Mouse (Mus musculus) activated CD4-positive, CD25-positive, alpha-beta regulatory T cell, adult 4 months (primary cell): ENCODE measurements around the gene Ppp1r13l. TPM values are rescaled to one million over a fixed set of nuclear protein-coding genes. Genes with fewer than 3 reads are reported as not detected.

Experiments used
- ATAC-seq: one replicate; pipeline ENCODE4 v1.8.0; 2017
- polyA plus RNA-seq, 2 experiments: library from polyadenylated mRNA; unstranded; fragments of 100-300 nt; shearing (Covaris generic); gene quantifications; one replicate each; pipeline ENCODE4 v1.2.1; 2017

Ppp1r13l gene
- polyA plus RNA-seq, 2 experiments from 2014 or later = 0.17 TPM; not detected in 1

DNA sequence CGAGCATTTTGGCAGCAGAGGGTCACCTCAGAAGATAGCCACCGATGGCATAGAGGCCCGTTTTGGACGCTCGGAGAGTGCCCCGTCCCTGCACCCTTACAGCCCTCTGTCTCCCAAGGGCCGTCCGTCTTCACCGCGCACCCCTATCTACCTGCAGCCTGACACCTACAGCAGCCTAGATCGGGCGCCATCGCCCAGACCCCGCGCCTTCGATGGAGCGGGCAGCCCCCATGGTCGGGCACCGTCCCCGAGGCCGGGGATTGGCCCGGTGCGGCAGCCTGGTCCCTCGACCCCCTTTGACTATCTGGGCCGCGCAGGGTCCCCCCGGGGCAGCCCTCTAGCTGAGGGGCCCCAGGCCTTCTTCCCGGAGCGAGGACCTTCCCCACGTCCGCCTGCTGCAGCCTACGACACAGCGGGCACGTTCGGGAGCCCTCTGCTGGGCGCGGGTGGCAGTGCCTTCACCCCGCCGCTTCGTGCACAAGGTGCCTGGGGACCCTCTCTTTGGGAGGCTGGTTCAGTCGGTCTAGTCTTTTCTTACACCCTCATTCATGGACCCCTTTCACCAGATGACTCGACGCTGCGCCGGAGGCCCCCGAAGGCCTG lies 10.4 kb downstream of the Ppp1r13l start:
- ATAC-seq = peak; percentile 86

GRCm38 (mm10) chr7:19373367-19373766 lies 13.8 kb downstream of the Ppp1r13l start:
- no peak for ATAC-seq

GRCm38 (mm10) chr7:19375368-19375767 lies 15.8 kb downstream of the Ppp1r13l start:
- ATAC-seq = no peak

GRCm38 (mm10) chr7:19376019-19376418 lies 16.5 kb downstream of the Ppp1r13l start:
- ATAC-seq = no peak

DNA sequence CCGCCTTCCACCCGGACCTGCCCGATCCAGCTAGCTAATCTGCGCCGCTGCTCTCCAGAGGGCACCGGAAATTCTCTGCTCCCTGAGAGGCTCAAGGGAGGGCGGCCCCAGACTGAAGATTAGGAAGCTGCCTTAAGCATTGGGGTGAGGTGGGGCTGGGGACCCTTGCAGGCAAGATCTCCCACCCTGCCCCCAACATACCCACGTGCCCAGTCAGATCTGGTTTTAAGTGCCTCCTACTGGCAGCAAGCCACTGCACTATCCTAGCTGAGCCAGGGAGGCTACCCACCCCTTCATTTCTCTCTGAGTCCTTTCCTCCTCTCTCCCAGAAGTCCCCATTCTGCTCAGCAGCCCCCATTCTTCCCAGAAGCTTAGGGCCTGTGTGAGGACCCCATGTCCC lies 18.5 kb downstream of the Ppp1r13l start:
- ATAC-seq = no peak

DNA sequence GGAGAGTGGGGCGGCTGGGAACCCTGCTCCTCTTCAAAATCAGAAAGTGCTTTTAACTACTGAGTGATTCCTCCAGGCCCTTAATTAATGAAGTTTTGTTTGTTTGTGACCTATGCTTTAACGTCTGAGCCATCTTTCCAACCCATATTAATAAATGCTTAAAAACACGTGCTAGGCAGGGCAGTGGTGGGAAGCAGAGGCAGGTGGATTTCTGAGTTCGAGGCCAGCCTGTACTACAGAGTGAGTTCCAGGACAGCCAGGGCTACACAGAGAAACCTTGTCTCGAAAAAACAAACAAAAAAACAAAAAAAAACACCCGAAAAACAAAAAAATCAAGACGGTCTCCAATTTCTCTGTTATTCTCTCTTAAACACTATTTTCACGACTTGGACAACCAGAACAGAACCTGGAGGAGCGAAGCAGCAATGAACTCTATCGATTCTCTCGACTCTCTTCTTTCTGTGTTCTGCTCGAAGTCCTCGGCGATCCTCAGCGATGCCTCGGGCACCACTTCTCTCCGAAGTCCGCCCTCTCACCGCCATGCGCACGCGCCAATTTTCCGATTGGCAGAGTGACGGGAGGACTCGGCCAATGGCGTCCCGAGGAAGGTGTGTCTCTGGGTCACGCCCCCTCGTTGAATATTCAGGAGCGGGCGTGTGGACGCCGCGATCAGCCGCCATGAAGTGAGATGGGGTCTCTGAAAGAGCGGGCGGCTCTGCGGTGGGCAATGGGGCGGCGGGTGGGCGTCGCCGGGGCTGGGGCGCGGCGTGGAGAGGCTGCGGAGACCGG lies 22.0 kb downstream of the Ppp1r13l start, which contains the start of gene Ercc2:
Ercc2 (plus strand) TSS at position 634 of the 789 bp plus-strand sequence.
- ATAC-seq = peak; percentile 100

DNA sequence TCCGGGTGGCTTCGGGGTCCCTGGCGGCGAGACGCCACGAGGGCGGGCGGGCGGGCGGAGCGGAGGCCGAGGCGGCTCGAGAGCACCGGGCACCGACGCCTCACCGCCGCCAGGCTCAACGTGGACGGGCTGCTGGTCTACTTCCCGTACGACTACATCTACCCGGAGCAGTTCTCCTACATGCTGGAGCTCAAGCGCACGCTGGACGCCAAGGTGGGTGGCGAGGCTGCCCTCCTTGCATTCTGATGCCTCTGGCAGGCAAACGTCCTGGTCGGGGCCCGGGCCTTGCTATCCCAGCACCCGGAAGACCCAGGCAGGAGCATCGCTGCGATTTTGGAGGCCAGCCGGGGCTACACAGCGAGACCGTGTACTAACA lies 22.6 kb downstream of the Ppp1r13l start:
- peak; percentile 3 for ATAC-seq

DNA sequence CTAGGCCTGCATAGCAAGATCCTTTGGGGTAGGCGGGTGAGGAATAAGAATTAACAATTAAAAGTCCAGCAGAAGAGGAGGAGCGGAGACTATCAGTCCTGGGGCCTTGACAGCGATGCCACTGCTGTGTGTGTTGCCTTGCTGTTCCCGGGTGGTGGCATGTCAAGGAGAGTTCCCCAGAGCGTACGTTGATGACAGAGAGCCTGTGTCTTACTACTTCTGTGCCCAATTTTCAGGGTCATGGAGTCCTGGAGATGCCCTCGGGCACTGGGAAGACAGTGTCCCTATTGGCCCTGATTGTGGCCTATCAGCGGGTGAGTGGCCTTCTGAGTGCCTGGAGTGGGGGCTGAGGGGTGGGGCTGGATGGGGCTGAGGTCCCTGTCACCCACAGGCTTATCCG lies 24.2 kb downstream of the Ppp1r13l start:
- no peak for ATAC-seq

DNA sequence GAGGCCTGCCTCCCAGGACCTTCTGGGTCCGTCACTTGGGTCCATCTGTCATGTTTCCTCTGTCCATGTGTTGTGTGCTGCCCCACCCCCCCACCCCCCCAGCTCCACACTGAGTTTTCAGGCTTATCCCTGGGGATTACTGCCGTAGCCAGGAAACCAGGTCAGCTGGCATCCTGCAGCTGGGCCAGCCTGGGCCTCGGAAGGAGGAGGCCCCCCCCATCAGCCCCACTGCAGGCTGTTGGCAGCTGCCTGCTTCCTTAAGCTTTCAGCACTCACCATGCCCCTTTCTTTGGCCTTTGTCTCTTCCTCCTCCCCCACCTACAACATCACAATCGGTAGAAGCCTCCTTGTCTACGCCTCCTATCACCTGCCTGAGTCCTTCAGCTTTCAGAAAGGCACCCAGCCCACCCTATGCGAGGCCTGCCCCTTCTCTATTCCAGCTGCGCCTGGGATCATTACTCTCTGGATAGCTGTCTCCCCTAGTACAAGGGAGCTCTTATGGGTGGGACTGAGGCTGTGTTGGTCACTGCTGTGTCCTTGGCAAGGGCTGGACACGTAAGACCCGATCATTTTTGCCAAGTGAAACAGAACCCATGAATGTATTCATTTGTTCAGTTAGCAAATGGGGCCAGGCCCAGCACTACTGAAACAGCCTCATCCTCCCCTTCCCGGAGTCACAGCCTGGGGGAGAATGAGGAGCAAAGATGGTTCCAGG lies 29.3 kb downstream of the Ppp1r13l start:
- no peak for ATAC-seq

GRCm38 (mm10) chr7:19394484-19394883 lies 34.9 kb downstream of the Ppp1r13l start:
- no peak for ATAC-seq

DNA sequence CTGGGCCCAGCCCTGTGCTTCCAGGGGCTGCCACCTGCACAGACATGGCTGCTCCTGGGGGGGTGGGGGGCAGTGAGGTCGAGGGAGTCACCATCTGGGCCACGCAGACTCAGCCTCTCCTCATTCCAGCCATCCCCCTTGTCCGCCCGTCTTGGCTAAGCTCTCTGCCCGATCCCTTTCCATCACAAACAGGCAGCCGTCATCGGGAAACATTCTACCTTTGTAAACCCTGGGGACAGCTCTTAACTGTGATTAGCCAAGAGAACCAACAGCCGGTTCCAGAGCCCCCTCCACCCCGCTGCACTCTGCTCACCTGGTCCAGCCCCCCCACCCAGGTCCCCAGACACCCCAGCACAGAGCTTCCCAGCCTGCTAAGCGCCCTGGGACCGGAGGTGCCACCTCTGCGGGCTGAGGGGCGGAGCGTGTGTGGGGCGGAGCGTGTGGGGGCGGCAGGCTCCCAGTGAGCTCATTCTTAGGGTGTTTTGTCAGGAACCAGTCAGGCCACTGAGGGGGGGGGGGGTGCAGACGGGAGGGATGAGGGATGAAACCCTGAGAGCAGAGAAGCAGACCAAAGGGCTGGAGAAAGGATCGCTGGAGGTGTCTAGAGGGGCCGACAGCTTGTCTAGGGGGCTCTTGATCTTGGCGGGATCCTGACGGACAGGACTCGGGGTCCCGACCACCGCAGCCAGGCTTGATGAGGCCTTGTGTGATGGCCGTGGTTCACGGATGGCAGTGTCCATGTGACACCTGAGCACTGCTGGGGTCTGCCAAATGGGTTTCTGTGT lies 40.1 kb downstream of the Ppp1r13l start:
- peak; percentile 57 for ATAC-seq

DNA sequence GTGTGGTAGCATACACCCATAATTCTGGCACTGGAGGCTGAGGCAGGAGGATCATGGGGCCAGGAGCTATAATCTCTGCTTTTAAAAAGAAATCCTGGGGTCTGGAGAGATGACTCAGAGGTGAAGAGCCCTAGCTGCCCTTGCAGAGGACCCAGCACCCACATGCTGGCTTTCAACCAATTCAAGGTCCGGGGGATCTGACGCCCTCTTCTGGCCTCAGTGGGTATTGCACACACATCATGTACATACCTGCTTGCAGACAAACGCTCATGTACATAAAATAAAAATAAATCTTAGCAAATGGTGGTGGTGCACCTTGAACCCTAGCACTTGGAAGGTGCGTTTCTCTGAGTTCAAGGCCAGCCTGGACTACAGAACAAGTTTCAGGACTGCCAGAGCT lies 41.4 kb downstream of the Ppp1r13l start:
- ATAC-seq = no peak

DNA sequence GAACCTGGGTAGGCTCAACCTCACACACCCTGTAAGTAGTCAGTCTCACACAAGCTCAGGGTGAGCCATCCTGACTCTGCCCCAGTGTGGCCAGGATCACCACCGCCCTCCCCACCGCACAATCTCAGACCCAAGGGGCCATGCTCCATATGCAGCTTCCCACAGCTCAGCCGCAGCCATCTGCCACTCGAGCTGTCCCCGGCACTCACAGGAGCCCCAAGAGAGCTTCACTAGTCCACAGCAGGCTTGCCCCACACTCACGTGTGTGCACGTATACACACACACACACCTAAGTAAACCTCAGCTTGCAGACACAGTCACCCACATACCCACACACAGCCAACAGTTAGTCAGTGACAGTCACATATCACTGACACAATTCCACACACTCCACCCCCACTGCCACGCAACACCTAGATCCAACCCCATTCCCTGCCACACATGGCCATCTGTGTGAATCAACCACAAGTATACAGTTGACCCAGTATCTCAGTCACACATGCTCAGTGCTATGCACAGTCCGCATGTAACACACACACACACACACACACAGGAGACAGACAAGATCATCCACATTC lies 43.1 kb downstream of the Ppp1r13l start:
- ATAC-seq = no peak

DNA sequence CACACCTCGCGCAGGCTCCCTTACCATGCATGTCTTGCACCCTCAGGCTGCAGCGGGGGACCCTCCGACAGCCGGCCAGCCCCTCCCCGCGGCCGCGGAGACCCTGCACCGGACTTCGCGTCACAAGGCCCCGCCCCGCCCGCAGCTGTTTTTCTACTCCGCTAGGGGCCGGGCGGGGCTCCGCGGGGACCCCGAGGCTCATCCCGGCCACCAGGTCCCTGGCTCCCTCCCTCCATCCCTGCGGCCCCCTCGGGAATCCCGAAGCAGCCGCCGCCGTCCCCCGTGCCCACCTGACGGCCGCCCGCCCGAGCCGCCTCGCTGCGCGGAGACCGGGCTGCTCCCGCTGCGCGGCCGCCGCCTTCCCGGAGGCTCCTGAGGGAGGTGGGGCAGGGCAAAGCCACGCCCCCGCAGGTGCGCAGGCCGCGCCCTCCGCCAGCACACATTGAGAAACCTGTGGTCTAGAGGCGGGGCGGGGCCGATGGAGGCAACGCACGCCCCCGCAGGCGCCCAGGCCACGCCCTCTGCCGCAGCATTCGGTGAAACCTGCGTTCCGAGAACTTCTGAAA lies 44.3 kb downstream of the Ppp1r13l start, which contains the start of gene Klc3:
Klc3 (minus strand) TSS at position 374 of the 566 bp plus-strand sequence.
- ATAC-seq = peak; percentile 61

- no peak for ATAC-seq
Observed at GRCm38 (mm10) chr7:19404476-19404875, 44.9 kb downstream of the Ppp1r13l start, which contains the start of gene Ckm. Gene Ckm, plus strand, starts transcription at chr7:19404776.

DNA sequence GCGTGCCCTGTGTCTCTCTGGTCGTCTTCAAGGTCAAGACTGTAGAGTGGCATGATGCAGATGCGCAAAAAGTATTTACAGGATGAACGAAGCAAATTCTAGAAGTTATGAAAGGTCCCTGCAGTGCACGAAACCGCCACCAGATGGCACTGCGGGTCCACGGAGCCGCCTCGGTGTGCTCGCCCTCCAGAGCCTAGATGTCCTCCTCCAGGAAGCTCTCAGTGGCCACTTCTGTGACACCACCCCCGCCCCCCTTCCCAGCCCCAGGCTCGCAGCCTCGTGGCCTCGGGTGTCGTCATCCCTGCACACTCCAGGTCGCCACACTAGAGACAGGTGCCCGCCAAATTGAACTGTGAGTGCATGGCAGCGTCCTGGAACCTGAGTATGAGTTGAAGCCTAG lies 45.9 kb downstream of the Ppp1r13l start:
- ATAC-seq = peak; percentile 65

GRCm38 (mm10) chr7:19409753-19410152 lies 50.2 kb downstream of the Ppp1r13l start:
- no peak for ATAC-seq

DNA sequence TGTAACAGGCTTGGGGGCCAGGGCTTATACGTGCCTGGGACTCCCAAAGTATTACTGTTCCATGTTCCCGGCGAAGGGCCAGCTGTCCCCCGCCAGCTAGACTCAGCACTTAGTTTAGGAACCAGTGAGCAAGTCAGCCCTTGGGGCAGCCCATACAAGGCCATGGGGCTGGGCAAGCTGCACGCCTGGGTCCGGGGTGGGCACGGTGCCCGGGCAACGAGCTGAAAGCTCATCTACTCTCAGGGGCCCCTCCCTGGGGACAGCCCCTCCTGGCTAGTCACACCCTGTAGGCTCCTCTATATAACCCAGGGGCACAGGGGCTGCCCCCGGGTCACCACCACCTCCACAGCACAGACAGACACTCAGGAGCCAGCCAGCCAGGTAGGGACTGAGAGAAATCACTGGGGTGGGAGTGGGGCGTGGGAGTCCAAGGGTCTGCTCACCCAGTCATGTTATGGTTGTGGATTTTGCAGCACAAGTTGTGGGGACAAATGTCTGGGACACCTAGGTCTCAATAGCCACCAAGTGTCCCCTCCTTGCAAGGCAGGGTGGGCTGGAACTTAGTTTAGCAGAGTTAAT lies 51.3 kb downstream of the Ppp1r13l start:
- ATAC-seq = no peak

- no peak for ATAC-seq
Observed at GRCm38 (mm10) chr7:19411783-19412182, 52.2 kb downstream of the Ppp1r13l start.

GRCm38 (mm10) chr7:19413525-19413924 lies 54.0 kb downstream of the Ppp1r13l start:
- no peak for ATAC-seq

DNA sequence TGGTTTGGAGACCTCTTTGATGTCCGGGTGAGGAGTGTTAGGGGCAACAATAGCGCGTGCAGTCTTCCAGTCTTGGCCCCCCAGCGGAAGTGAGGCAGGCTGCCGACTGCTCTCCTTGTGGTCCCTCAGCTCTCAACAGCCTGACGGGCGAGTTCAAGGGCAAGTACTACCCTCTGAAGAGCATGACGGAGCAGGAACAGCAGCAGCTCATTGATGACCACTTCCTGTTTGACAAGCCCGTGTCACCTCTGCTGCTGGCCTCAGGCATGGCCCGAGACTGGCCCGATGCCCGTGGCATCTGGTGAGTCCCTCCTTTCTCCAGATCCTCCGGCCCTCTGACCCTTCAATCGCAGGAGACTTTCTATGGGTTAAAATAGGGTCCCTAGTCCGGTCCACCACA lies 57.0 kb downstream of the Ppp1r13l start:
- ATAC-seq = no peak
